Mouse (Mus musculus): ENCODE measurements around the gene Gm21900.
"Not testable (repeated sequence)": the region's sequence is repeated elsewhere in the genome, so short reads cannot be mapped to it uniquely, and the experiment has no call there.

- TF ChIP-seq CTCF (conservative IDR thresholded peaks at IDR 0.05; ENCODE audit: low read length); POU5F1 (IDR thresholded peaks at IDR 0.05; ENCODE audit: borderline replicate concordance, low read length); NANOG (IDR thresholded peaks at IDR 0.05; ENCODE audit: borderline replicate concordance, low read length): not testable (repeated sequence)
Observed at GRCm38 (mm10) chrY:10643516-10643915, 27.4 kb downstream of the Gm21900 start.

Measured in E14TG2a.4 (cell line).